Mouse (Mus musculus) neutrophil, adult 59 days (primary cell): ENCODE measurements around the gene Gm43517. TPM values are rescaled to one million over a fixed set of nuclear protein-coding genes. Genes with fewer than 3 reads are reported as not detected.

ENCODE experiments used
- total RNA-seq, 2 experiments: library from RNA; stranded (reverse); gene quantifications; 1 replicate in 1 of 2; 2 replicates in 1 of 2; pipeline ENCODE4 v1.2.4; 2023

The Gm43517 gene
- not detected for total RNA-seq

GRCm38 (mm10) chr12:49384876-49385630, at the start of gene Gm43517:
Gene Gm43517, plus strand, starts transcription at chr12:49385174.

GRCm38 (mm10) chr12:49382565-49383520, 2.1 kb upstream of the Gm43517 start, which contains the start of gene Foxg1:
Gene Foxg1, plus strand, starts transcription at chr12:49382660.

Other genes with a start within 250 kb of the Gm43517 start
- gene Foxg1, start 2.5 kb upstream of the Gm43517 start, total RNA-seq, result under 1 TPM in 1 of 2 experiments, not detected in 1; 0.18 TPM